Mouse (Mus musculus) embryonic facial prominence, embryonic 13.5 days (tissue): ENCODE measurements around the gene Heg1. TPM values are rescaled to one million over a fixed set of nuclear protein-coding genes. Genes with fewer than 3 reads are reported as not detected.

ENCODE experiments used
- ATAC-seq: fragments of 200-750 bp; cut with Nextera tagmentation; 2 replicates; pipeline ENCODE4 v1.8.0; 2017; ENCODE audit warnings: low read depth; ENCODE audit not compliant: insufficient number of reproducible peaks, insufficient read depth, low FRiP score, low TSS enrichment
- H3K27ac ChIP-seq: fragments of 300-500 bp; sonication (generic); 2 replicates; pipeline ENCODE4 v1.5.1; 2015; ENCODE audit warnings: moderate library complexity, mild to moderate bottlenecking, inconsistent platforms
- H3K27me3 ChIP-seq: fragments of 300-500 bp; sonication (generic); 2 replicates; pipeline ENCODE4 v1.6.1; 2015; ENCODE audit warnings: mild to moderate bottlenecking, inconsistent platforms
- H3K36me3 ChIP-seq: fragments of 300-500 bp; sonication (generic); 2 replicates; pipeline ENCODE4 v1.6.1; 2015; ENCODE audit warnings: mild to moderate bottlenecking, inconsistent platforms
- H3K4me1 ChIP-seq: fragments of 300-500 bp; sonication (generic); 2 replicates; pipeline ENCODE4 v1.6.1; 2015; ENCODE audit warnings: inconsistent platforms
- H3K4me2 ChIP-seq: fragments of 300-500 bp; sonication (generic); 2 replicates; pipeline ENCODE4 v1.6.1; 2015; ENCODE audit warnings: moderate library complexity, mild to moderate bottlenecking, inconsistent platforms
- H3K4me3 ChIP-seq: fragments of 300-500 bp; sonication (generic); 2 replicates; pipeline ENCODE4 v1.5.1; 2015; ENCODE audit warnings: mild to moderate bottlenecking, inconsistent platforms
- H3K9ac ChIP-seq: fragments of 300-500 bp; sonication (generic); 2 replicates; pipeline ENCODE4 v1.6.1; 2015; ENCODE audit warnings: mild to moderate bottlenecking, inconsistent platforms
- H3K9me3 ChIP-seq: fragments of 300-500 bp; sonication (generic); 2 replicates; pipeline ENCODE4 v1.6.1; 2016; ENCODE audit warnings: inconsistent platforms
- WGBS: fragments of 180-500 bp; shearing (Covaris S2); methylation state at CpG from one replicate; pipeline ENCODE4 v1.1.7; 2015; ENCODE audit warnings: mixed read lengths; 5-methylcytosine and 5-hydroxymethylcytosine counted together
- polyA plus RNA-seq: library from polyadenylated mRNA; unstranded; fragments of >200 nt; fragmentation: Nextera tagmentation; extraction: Ambion mirVana; gene quantifications from 2 replicates; pipeline ENCODE4 v1.2.1, GENCODE M21; 2015

Heg1 gene
- polyA plus RNA-seq, 1 experiment from 2014 or later = 12.6 TPM

DNA sequence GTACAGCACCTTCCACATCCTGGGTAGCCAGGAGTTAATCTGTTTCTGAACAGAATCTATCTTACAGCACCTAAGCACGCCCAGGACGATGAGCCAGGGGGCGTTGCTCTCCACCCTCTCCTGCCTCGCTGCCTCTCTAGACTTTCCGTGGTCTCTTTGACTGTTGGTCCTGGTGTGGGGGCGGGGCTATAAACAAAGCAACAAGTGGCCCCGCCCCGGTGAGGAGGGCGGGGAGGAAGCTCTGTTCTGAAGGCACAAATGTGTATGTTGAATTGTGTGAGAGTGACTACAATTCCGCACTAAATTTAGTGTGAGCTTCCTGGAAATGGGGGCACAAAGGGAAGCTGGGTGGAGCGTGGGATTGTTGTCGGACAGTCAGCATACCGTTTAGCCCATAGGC lies 30.1 kb downstream of the Heg1 start:
- Histone ChIP-seq H3K4me1 (peaks cover 10% of the 10 kb centered on the region; the same call in 1 of the 2 replicates), H3K4me3 (peak overlapping the region; percentile 18), H3K36me3 (peaks cover 34% of the 10 kb centered on the region), H3K4me2 (peak overlapping the region; percentile 49), H3K9ac (peak overlapping the region; percentile 36; the same call in 1 of the 2 replicates), H3K9me3 (no peaks in the 10 kb centered on the region), H3K27ac (0 out of 2 replicates have a peak overlapping the region, but pooled peaks have one; percentile 0), H3K27me3 (no peaks in the 10 kb centered on the region)
- 14% methylated on average over 13 of the region's 13 CpGs for WGBS
- peak; percentile 56; the same call in 1 of the 2 replicates for ATAC-seq

DNA sequence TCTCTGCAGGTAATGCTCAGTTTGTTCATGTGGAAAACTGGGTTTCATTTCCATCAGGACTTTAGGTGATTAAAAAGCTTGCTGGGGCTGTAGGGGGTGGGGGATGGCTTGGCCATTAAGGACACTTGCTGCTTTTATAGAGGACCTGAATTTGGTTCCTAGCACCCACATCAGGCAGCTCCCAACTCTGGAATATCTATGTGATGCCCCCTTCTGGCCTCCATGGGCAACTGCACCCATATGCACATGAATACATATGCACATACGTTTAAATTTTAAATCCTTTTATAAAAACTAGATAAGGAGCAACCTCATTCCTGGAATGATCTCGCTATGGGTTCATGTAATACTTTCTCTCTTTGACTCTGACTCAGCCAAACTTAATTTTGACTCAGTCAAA lies 39.1 kb downstream of the Heg1 start:
- no peak for ATAC-seq
- Histone ChIP-seq H3K36me3 (peaks cover 59% of the 10 kb centered on the region), H3K4me2 (no peak overlapping the region)

GRCm38 (mm10) chr16:33723983-33724382 lies 39.8 kb downstream of the Heg1 start:
- WGBS = 98% methylated on average over 3 of the region's 3 CpGs
- no peak overlapping the region for H3K27ac ChIP-seq
- H3K27me3 ChIP-seq = no peaks in the 10 kb centered on the region
- peaks cover 5% of the 10 kb centered on the region; the same call in 1 of the 2 replicates for H3K9me3 ChIP-seq
- no peak overlapping the region for H3K4me3 ChIP-seq
- H3K9ac ChIP-seq = no peak overlapping the region
- no peaks in the 10 kb centered on the region for H3K4me1 ChIP-seq
- no peak overlapping the region for H3K4me2 ChIP-seq
- ATAC-seq = no peak
- H3K36me3 ChIP-seq = peaks cover 59% of the 10 kb centered on the region

More for the DNA sequence above, 39.1 kb downstream of the Heg1 start:
- Histone ChIP-seq H3K9me3 (peaks cover 5% of the 10 kb centered on the region; the same call in 1 of the 2 replicates), H3K9ac (no peak overlapping the region), H3K4me3 (no peak overlapping the region), H3K27me3 (no peaks in the 10 kb centered on the region), H3K4me1 (no peaks in the 10 kb centered on the region), H3K27ac (no peak overlapping the region)
- 94% methylated on average over 2 of the region's 2 CpGs for WGBS

DNA sequence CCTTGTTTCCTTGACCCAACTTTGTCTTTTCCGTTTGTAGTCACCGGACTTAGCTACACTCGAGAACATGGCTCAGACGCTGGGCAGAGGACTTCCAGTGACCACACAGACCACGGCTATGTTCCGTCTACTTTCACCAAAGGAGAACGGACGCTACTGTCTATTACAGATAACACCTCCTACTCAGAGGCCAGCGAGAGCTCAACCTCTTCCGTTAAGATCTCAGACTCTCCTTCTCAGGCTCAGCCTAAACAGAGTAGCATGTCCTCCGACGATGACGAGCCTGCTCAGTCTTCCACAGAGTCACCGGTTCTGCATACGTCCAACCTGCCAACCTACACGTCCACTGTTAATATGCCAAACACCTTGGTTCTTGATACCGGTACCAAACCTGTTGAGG lies 42.1 kb downstream of the Heg1 start:
- no peaks in the 10 kb centered on the region for H3K27me3 ChIP-seq
- H3K27ac ChIP-seq = no peak overlapping the region
- no peaks in the 10 kb centered on the region for H3K4me1 ChIP-seq
- no peak overlapping the region for H3K4me3 ChIP-seq
- WGBS = 95% methylated on average over 17 of the region's 17 CpGs
- peaks cover 5% of the 10 kb centered on the region; the same call in 1 of the 2 replicates for H3K9me3 ChIP-seq
- peaks cover 53% of the 10 kb centered on the region for H3K36me3 ChIP-seq
- no peak overlapping the region for H3K9ac ChIP-seq
- H3K4me2 ChIP-seq = no peak overlapping the region
- no peak for ATAC-seq

DNA sequence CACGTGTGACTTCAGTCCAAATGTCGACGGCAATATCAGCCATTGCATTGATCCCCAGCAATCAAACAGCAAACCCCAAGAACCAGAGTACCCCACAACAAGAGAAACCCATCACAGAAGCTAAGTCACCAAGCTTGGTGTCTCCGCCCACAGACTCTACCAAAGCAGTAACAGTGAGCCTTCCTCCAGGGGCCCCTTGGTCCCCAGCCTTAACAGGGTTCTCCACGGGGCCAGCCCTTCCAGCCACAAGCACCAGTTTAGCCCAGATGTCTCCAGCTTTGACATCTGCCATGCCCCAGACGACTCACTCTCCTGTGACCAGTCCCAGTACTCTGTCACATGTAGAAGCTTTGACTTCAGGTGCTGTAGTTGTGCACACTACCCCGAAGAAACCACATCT lies 42.7 kb downstream of the Heg1 start:
- Histone ChIP-seq H3K36me3 (peaks cover 50% of the 10 kb centered on the region), H3K9me3 (peaks cover 5% of the 10 kb centered on the region; the same call in 1 of the 2 replicates), H3K4me3 (no peak overlapping the region), H3K27ac (no peak overlapping the region), H3K27me3 (no peaks in the 10 kb centered on the region), H3K9ac (no peak overlapping the region), H3K4me1 (no peaks in the 10 kb centered on the region), H3K4me2 (no peak overlapping the region)
- 94% methylated on average over 7 of the region's 7 CpGs for WGBS
- ATAC-seq = no peak

GRCm38 (mm10) chr16:33728427-33728826 lies 44.3 kb downstream of the Heg1 start:
- Histone ChIP-seq H3K27me3 (no peaks in the 10 kb centered on the region), H3K27ac (no peak overlapping the region), H3K4me2 (no peak overlapping the region), H3K4me1 (peaks cover 12% of the 10 kb centered on the region), H3K9me3 (peaks cover 5% of the 10 kb centered on the region; the same call in 1 of the 2 replicates), H3K36me3 (peaks cover 43% of the 10 kb centered on the region), H3K9ac (no peak overlapping the region), H3K4me3 (no peak overlapping the region)
- 65% methylated on average over 13 of the region's 13 CpGs for WGBS
- no peak for ATAC-seq

- 93% methylated on average over 12 of the region's 12 CpGs for WGBS
- no peak for ATAC-seq
- Histone ChIP-seq H3K9me3 (no peaks in the 10 kb centered on the region), H3K27ac (no peak overlapping the region), H3K4me1 (peaks cover 29% of the 10 kb centered on the region), H3K36me3 (peaks cover 22% of the 10 kb centered on the region), H3K4me3 (no peak overlapping the region), H3K4me2 (no peak overlapping the region), H3K27me3 (no peaks in the 10 kb centered on the region), H3K9ac (no peak overlapping the region)
Observed at GRCm38 (mm10) chr16:33731291-33731690, 47.1 kb downstream of the Heg1 start.

GRCm38 (mm10) chr16:33732237-33732749 lies 48.1 kb downstream of the Heg1 start:
- no peak overlapping the region for H3K4me3 ChIP-seq
- peaks cover 29% of the 10 kb centered on the region for H3K4me1 ChIP-seq
- H3K27me3 ChIP-seq = no peaks in the 10 kb centered on the region
- no peak overlapping the region for H3K4me2 ChIP-seq
- peaks cover 12% of the 10 kb centered on the region for H3K36me3 ChIP-seq
- no peaks in the 10 kb centered on the region for H3K9me3 ChIP-seq
- no peak for ATAC-seq
- 80% methylated on average over 6 of the region's 6 CpGs for WGBS
- H3K9ac ChIP-seq = no peak overlapping the region
- H3K27ac ChIP-seq = no peak overlapping the region

DNA sequence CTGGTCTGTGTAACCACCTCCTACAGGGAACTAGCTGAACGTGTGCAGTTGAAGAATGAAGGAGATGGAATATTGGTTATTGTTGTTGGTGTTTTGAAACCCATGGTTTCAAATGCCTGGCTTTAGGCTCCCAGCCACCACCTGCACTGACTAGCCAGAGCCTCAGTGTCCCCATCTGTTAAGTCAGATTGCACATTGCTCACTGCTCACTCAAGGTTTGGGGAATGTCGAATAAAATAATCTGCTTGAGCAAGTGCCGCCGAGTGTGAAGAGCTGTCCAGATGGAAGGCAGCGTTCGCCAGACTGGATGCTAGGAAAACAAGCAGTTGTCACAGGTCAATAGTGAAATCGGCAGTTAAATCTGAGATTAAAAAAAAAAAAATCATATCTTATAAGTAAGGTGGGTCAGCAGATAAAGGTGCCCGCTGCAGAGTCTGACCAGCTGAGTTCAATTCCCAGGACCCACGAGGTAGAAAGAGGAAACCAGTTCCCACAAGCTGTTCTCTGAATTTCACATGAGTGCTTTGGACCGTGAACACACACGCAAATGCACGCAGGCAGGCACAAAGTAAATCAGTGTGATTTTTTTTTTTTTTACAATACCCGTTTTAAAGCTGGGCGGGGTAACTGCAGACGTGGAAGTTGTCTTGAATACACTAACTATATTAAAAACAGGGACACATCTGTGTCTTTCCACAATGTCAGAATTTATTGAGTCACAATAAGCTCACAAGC lies 48.8 kb downstream of the Heg1 start:
- Histone ChIP-seq H3K9ac (no peak overlapping the region), H3K36me3 (peaks cover 7% of the 10 kb centered on the region), H3K9me3 (no peaks in the 10 kb centered on the region), H3K4me1 (peaks cover 29% of the 10 kb centered on the region), H3K4me3 (no peak overlapping the region), H3K4me2 (no peak overlapping the region), H3K27ac (no peak overlapping the region), H3K27me3 (no peaks in the 10 kb centered on the region)
- 59% methylated on average over 15 of the region's 15 CpGs for WGBS
- ATAC-seq = no peak

DNA sequence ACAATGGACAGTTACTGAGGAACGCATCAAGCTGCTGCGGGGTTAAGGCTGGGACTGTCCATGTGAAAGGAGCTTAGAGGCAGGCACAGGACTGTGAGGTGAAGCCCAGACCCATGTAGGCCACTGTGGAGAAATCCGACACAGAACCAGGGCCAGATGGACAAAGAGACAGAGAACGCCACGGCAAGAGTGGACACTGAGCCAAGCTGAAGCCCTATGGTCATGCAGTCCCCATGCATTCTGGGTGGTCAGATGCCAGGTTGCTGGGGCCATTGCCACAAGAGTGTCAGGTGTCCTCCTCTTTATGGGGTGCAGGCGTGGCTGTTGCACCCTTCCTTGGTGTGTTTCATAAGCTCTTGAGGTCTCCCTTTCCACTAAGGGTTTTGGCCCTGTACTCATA lies 49.7 kb downstream of the Heg1 start:
- H3K27ac ChIP-seq = no peak overlapping the region
- peaks cover 37% of the 10 kb centered on the region for H3K4me1 ChIP-seq
- H3K9me3 ChIP-seq = no peaks in the 10 kb centered on the region
- no peaks in the 10 kb centered on the region for H3K27me3 ChIP-seq
- H3K4me3 ChIP-seq = no peak overlapping the region
- ATAC-seq = no peak
- WGBS = 79% methylated on average over 6 of the region's 6 CpGs
- H3K4me2 ChIP-seq = no peak overlapping the region
- no peak overlapping the region for H3K9ac ChIP-seq
- H3K36me3 ChIP-seq = peaks cover 7% of the 10 kb centered on the region; the same call in 1 of the 2 replicates

GRCm38 (mm10) chr16:33734545-33734944 lies 50.4 kb downstream of the Heg1 start:
- no peak overlapping the region for H3K4me2 ChIP-seq
- H3K9me3 ChIP-seq = no peaks in the 10 kb centered on the region
- H3K9ac ChIP-seq = no peak overlapping the region
- ATAC-seq = no peak
- H3K4me3 ChIP-seq = no peak overlapping the region
- peak overlapping the region; percentile 39; the same call in 1 of the 2 replicates for H3K27ac ChIP-seq
- peaks cover 44% of the 10 kb centered on the region for H3K4me1 ChIP-seq
- 24% methylated on average over 10 of the region's 10 CpGs for WGBS
- peaks cover 7% of the 10 kb centered on the region; the same call in 1 of the 2 replicates for H3K36me3 ChIP-seq
- no peaks in the 10 kb centered on the region for H3K27me3 ChIP-seq

GRCm38 (mm10) chr16:33735238-33735637 lies 51.1 kb downstream of the Heg1 start:
- Histone ChIP-seq H3K27ac (no peak overlapping the region), H3K4me1 (peaks cover 51% of the 10 kb centered on the region), H3K4me2 (no peak overlapping the region), H3K4me3 (no peak overlapping the region), H3K9ac (no peak overlapping the region), H3K36me3 (peaks cover 3% of the 10 kb centered on the region; the same call in 1 of the 2 replicates), H3K9me3 (no peaks in the 10 kb centered on the region), H3K27me3 (no peaks in the 10 kb centered on the region)
- no peak for ATAC-seq
- 71% methylated on average over 5 of the region's 5 CpGs for WGBS
